Mouse (Mus musculus) cerebellum, adult 9-10 months (tissue): ENCODE data around the gene Rxfp1.

Experiments
- DNase-seq: peaks from one replicate; pipeline ENCODE4 v3.0.0; 2022

The Rxfp1 gene

GRCm38 (mm10) chr3:79670556-79670955, 67.1 kb downstream of the Rxfp1 start:
- no peak for DNase-seq

- peak; percentile 61 for DNase-seq
Observed at GRCm38 (mm10) chr3:79664787-79665408, 72.8 kb downstream of the Rxfp1 start.

- DNase-seq, result no peak
Observed at GRCm38 (mm10) chr3:79656682-79657081, 81.0 kb downstream of the Rxfp1 start.

- DNase-seq, result no peak
Observed at GRCm38 (mm10) chr3:79652129-79652528, 85.6 kb downstream of the Rxfp1 start.

GRCm38 (mm10) chr3:79629416-79629730, 108.3 kb downstream of the Rxfp1 start, which contains the start of gene Etfdh:
Gene Etfdh, minus strand, starts transcription at chr3:79629500.
- DNase-seq, result peak; percentile 92

- DNase-seq, result peak; percentile 99
Observed at GRCm38 (mm10) chr3:79628561-79629415, 108.9 kb downstream of the Rxfp1 start, which contains the start of gene 4930579G24Rik. Gene 4930579G24Rik, plus strand, starts transcription at chr3:79629079.

- DNase-seq, result no peak
Observed at GRCm38 (mm10) chr3:79628182-79628560, 109.5 kb downstream of the Rxfp1 start.

GRCm38 (mm10) chr3:79627484-79628181, 110.0 kb downstream of the Rxfp1 start:
- DNase-seq, result peak; percentile 21

GRCm38 (mm10) chr3:79609886-79610285, 127.8 kb downstream of the Rxfp1 start:
- no peak for DNase-seq

- DNase-seq, result no peak
Observed at GRCm38 (mm10) chr3:79595468-79595867, 142.2 kb downstream of the Rxfp1 start.

- DNase-seq, result peak; percentile 31
Observed at GRCm38 (mm10) chr3:79591793-79592471, 145.7 kb downstream of the Rxfp1 start.
